Mouse (Mus musculus): ENCODE results near the gene Mtg1. TPM values are rescaled to one million over a fixed set of nuclear protein-coding genes. Genes with fewer than 3 reads are reported as not detected.
A peak's percentile ranks its signal among the peaks of the same experiment; 100 is the strongest.

The Mtg1 gene
- total RNA-seq, 2 experiments from 2014 or later = 14.4 to 21.0 TPM

GRCm38 (mm10) chr7:140186646-140187620, 49.6 kb downstream of the Mtg1 start:
- ATAC-seq (replicated peaks; ENCODE audit: poor library complexity, severe bottlenecking) = no peak

DNA sequence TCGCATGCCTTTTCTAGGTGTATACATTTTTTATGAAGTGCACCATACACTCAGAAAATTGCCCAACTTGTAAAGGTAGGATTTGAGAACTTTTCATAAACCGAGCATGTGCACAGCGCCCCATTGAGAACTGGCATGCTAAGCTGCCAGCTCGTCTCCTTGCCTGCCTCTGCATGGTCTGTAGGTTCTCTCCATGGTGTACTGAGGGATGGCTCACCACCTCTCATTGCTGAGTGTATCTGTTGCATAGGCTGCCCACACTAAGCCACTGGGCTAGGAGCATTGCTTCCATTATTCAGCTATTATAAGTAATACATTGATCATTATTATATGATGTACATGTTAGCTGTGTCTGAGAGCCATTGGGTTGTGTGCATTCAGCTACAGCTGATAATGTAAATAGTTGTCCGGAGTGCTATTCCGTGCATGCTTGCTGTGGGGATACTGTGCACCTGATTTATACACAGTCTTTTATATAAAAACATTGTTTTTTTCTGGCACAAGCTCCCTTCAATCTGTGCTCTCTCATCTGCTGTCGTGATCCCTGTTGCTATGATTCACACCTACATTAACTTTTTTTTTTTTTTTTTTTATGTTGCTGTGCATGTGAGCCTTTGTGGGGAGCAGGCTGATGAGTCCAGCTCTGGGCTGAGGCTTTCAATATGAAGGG, 50.5 kb downstream of the Mtg1 start:
- ATAC-seq (replicated peaks; ENCODE audit: poor library complexity, severe bottlenecking) = no peak

- ATAC-seq (replicated peaks; ENCODE audit: poor library complexity, severe bottlenecking) = peak; percentile 40; the same call in 1 of the 2 replicates
These were observed 51.3 kb downstream of the Mtg1 start for GRCm38 (mm10) chr7:140188391-140189328.

DNA sequence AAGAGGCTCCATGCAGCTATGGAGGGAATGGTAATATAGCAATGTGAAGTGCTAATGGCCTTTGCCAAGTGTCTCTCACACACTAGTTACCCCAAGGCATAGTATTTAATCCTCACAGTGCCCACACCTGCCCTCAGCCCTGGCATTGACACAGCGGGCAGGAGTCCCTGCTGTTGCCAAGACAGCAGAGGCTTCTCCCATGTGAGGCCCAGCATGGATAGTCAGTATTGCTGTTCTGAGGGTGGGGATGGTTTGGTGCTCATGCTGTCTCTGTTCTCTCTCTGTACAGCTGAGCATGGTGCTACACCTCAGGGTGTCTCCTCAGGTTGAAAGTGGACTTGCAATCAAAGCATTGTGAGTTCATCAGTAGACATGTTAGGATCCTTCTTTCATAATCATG, 53.1 kb downstream of the Mtg1 start:
- ATAC-seq (replicated peaks; ENCODE audit: poor library complexity, severe bottlenecking) = no peak

GRCm38 (mm10) chr7:140192445-140192844, 55.1 kb downstream of the Mtg1 start:
- no peak for ATAC-seq (replicated peaks; ENCODE audit: poor library complexity, severe bottlenecking)

- ATAC-seq (replicated peaks; ENCODE audit: poor library complexity, severe bottlenecking) = no peak
These were observed 55.5 kb downstream of the Mtg1 start for GRCm38 (mm10) chr7:140192851-140193250.

DNA sequence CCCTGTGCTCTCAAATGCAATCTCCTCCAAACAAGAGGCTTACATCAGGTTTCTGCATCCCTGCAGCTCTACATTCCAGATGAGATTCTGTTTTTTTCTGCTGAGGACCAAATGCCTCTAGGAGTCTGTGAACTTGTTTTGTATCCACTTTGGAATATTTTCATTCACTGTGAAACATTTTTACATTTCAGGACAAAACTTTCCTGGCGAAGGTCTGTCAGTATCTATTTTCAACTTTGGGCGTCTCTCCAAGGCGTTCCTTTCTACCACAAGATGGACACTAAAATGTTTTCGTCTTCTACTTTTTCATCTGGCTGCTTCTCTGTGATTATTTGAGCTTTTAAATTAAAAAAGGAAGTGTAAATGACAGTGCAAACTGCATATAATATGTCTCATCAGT, 56.7 kb downstream of the Mtg1 start:
- ATAC-seq (replicated peaks; ENCODE audit: poor library complexity, severe bottlenecking) = no peak

- no peak for ATAC-seq (replicated peaks; ENCODE audit: poor library complexity, severe bottlenecking)
These were observed 58.6 kb downstream of the Mtg1 start for GRCm38 (mm10) chr7:140196002-140196401.

Other genes starting within 250 kb of the Mtg1 start
- gene Kndc1, start 242.9 kb upstream of the Mtg1 start, total RNA-seq (2014; fragmentation: Nextera tagmentation) = not detected in 2 replicates
- not detected in 2 replicates for gene Kndc1, start 242.9 kb upstream of the Mtg1 start, total RNA-seq (2017)
- not detected in 2 replicates for gene Utf1, start 193.8 kb upstream of the Mtg1 start, total RNA-seq (2014; fragmentation: Nextera tagmentation)
- gene Utf1, start 193.8 kb upstream of the Mtg1 start, total RNA-seq (2017) = not detected in 2 replicates
- gene 6430531B16Rik, start 158.8 kb upstream of the Mtg1 start, total RNA-seq (2014; fragmentation: Nextera tagmentation) = 0.62 TPM in 1 of 2 replicates, not detected in the other
- 0.52 TPM in 1 of 2 replicates, not detected in the other for gene 6430531B16Rik, start 158.8 kb upstream of the Mtg1 start, total RNA-seq (2017)
- gene Adam8, start 145.0 kb upstream of the Mtg1 start, total RNA-seq (2014; fragmentation: Nextera tagmentation) = 0.38 TPM in 1 of 2 replicates, not detected in the other
- gene Adam8, start 145.0 kb upstream of the Mtg1 start, total RNA-seq (2017) = 0.99 and 1.3 TPM in 2 replicates
- gene Zfp511, start 101.2 kb upstream of the Mtg1 start, total RNA-seq (2014; fragmentation: Nextera tagmentation) = 21.3 and 21.5 TPM in 2 replicates
- 20.6 and 21.5 TPM in 2 replicates for gene Zfp511, start 101.2 kb upstream of the Mtg1 start, total RNA-seq (2017)
- gene Tubgcp2, start 100.9 kb upstream of the Mtg1 start, total RNA-seq (2014; fragmentation: Nextera tagmentation) = 19.2 and 34.8 TPM in 2 replicates
- 36.3 and 40.4 TPM in 2 replicates for gene Tubgcp2, start 100.9 kb upstream of the Mtg1 start, total RNA-seq (2017)
- not detected in 2 replicates for gene Msx3, start 88.5 kb upstream of the Mtg1 start, total RNA-seq (2014; fragmentation: Nextera tagmentation)
- not detected in 2 replicates for gene Msx3, start 88.5 kb upstream of the Mtg1 start, total RNA-seq (2017)
- 0.67 TPM in 1 of 2 replicates, not detected in the other for gene Caly, start 55.0 kb upstream of the Mtg1 start, total RNA-seq (2014; fragmentation: Nextera tagmentation)
- gene Caly, start 55.0 kb upstream of the Mtg1 start, total RNA-seq (2017) = not detected in 2 replicates
- gene Prap1, start 44.2 kb upstream of the Mtg1 start, total RNA-seq (2014; fragmentation: Nextera tagmentation) = not detected in 2 replicates
- not detected in 2 replicates for gene Prap1, start 44.2 kb upstream of the Mtg1 start, total RNA-seq (2017)
- 4.3 and 13.6 TPM in 2 replicates for gene Fuom, start 35.1 kb upstream of the Mtg1 start, total RNA-seq (2014; fragmentation: Nextera tagmentation)
- 2.5 and 12.9 TPM in 2 replicates for gene Fuom, start 35.1 kb upstream of the Mtg1 start, total RNA-seq (2017)
- gene Paox, start 21.8 kb upstream of the Mtg1 start, total RNA-seq (2014; fragmentation: Nextera tagmentation) = 37.9 and 44.7 TPM in 2 replicates
- gene Paox, start 21.8 kb upstream of the Mtg1 start, total RNA-seq (2017) = 26.6 and 38.5 TPM in 2 replicates
- 97.4 and 109 TPM in 2 replicates for gene Echs1, start 21.1 kb upstream of the Mtg1 start, total RNA-seq (2014; fragmentation: Nextera tagmentation)
- gene Echs1, start 21.1 kb upstream of the Mtg1 start, total RNA-seq (2017) = 107 and 150 TPM in 2 replicates
- not detected in 2 replicates for gene Sprn, start 17.3 kb downstream of the Mtg1 start, total RNA-seq (2014; fragmentation: Nextera tagmentation)
- not detected in 2 replicates for gene Sprn, start 17.3 kb downstream of the Mtg1 start, total RNA-seq (2017)
- gene Olfr522, start 27.2 kb downstream of the Mtg1 start, total RNA-seq (2014; fragmentation: Nextera tagmentation) = not detected in 2 replicates
- not detected in 2 replicates for gene Olfr522, start 27.2 kb downstream of the Mtg1 start, total RNA-seq (2017)
- gene Olfr523, start 35.7 kb downstream of the Mtg1 start, total RNA-seq (2014; fragmentation: Nextera tagmentation) = not detected in 2 replicates
- gene Olfr523, start 35.7 kb downstream of the Mtg1 start, total RNA-seq (2017) = not detected in 2 replicates
- not detected in 2 replicates for gene Olfr524, start 68.4 kb downstream of the Mtg1 start, total RNA-seq (2014; fragmentation: Nextera tagmentation)
- not detected in 2 replicates for gene Olfr524, start 68.4 kb downstream of the Mtg1 start, total RNA-seq (2017)
- gene Cd163l1, start 80.7 kb downstream of the Mtg1 start, total RNA-seq (2014; fragmentation: Nextera tagmentation) = not detected in 2 replicates
- not detected in 2 replicates for gene Cd163l1, start 80.7 kb downstream of the Mtg1 start, total RNA-seq (2017)
- not detected in 2 replicates for gene 5830411N06Rik, start 109.7 kb downstream of the Mtg1 start, total RNA-seq (2014; fragmentation: Nextera tagmentation)
- not detected in 2 replicates for gene 5830411N06Rik, start 109.7 kb downstream of the Mtg1 start, total RNA-seq (2017)
- not detected in 2 replicates for gene Olfr525, start 183.3 kb downstream of the Mtg1 start, total RNA-seq (2014; fragmentation: Nextera tagmentation)
- not detected in 2 replicates for gene Olfr525, start 183.3 kb downstream of the Mtg1 start, total RNA-seq (2017)
- not detected in 2 replicates for gene Olfr527, start 196.5 kb downstream of the Mtg1 start, total RNA-seq (2014; fragmentation: Nextera tagmentation)
- gene Olfr527, start 196.5 kb downstream of the Mtg1 start, total RNA-seq (2017) = not detected in 2 replicates
- gene Olfr60, start 224.1 kb downstream of the Mtg1 start, total RNA-seq (2014; fragmentation: Nextera tagmentation) = not detected in 2 replicates
- gene Olfr60, start 224.1 kb downstream of the Mtg1 start, total RNA-seq (2017) = not detected in 2 replicates
- not detected in 2 replicates for gene Olfr530, start 238.8 kb downstream of the Mtg1 start, total RNA-seq (2014; fragmentation: Nextera tagmentation)
- not detected in 2 replicates for gene Olfr530, start 238.8 kb downstream of the Mtg1 start, total RNA-seq (2017)

All from granulocyte monocyte progenitor cell, adult 5-6 weeks (primary cell).